Mouse (Mus musculus) heart, postnatal 0 days (tissue): ENCODE measurements around the gene Map2.

Experiments used
- CTCF ChIP-seq: IDR thresholded peaks from 2 replicates; pipeline ENCODE4 v1.5.1; 2016; ENCODE audit warnings: antibody characterized with exemption, control low read depth, low read depth
- EP300 ChIP-seq: IDR thresholded peaks from 2 replicates; pipeline ENCODE4 v1.6.1; 2016; ENCODE audit warnings: antibody characterized with exemption, low read depth

DNA sequence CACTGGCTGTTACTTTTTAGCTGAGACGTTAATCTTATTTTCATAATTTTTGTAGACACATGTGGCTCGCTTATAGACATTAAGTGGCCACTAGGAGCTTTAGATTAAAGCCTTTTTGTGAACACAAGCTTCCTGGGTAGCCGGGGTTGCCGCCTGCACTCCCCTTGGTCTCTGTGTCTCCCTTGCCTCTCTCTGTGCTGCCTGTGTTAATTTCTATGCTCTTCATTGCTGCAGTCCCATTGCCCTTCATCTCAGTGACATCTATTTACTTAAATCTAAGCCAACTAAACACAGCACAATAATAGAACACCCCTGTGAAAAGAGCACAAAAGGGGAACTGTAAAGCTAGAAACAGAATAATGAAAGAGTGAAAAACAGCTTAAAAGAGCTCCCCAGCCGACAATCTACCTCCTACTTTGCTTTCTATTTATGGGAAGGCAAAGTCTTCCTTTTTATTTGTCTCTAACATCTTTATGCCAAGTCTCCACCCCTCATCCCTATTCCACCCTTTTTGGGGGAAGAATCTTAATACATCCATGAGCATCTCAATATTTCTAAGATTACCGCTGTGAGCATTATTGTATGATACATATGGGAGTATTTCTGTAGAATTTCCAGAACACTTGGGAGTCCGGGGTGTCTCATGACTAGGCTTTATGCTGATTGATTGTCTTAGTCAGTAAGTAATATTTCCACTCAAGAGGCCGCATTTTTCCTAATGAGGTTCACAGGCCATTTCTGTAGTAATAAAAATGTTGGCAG is 173.5 kb downstream of the Map2 start:
- TF ChIP-seq CTCF (no peak), EP300 (no peak)
